Mouse (Mus musculus): ENCODE data around the gene Ppm1h. TPM values are rescaled to one million over a fixed set of nuclear protein-coding genes. Genes with fewer than 3 reads are reported as not detected.
A peak's percentile ranks its signal among the peaks of the same experiment; 100 is the strongest.

The Ppm1h gene
- polyA plus RNA-seq, 1 experiment from 2014 or later = 33.5 TPM

DNA sequence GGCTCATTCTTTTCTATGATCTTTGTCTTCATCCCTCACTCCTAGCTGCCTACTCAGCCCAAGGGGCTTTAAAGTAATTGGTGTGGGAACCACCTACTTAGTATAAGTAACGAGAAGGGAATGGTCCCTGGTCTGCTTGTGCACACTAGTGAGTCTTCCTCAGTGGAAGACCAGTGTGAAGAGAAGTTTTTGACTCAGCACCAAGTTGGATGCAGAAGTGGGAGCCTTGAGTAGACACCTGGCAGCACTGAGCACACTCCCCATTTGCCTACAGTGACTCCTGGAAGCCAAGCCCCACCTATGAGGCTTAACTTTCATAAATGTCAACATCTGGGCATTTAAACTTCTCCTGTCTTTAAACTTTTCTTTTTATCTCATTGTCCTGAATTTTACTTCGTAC is 81.2 kb downstream of the Ppm1h start:
- Histone ChIP-seq H3K4me2 (ENCODE audit: low read length) (no peak overlapping the region), H3K4me3 (replicated peaks; ENCODE audit: low read depth, low read length) (no peak overlapping the region), H3K4me1 (replicated peaks; ENCODE audit: insufficient read depth, low read length) (peaks cover 10% of the 10 kb centered on the region), H3K9ac (ENCODE audit: low read depth, low read length) (no peak overlapping the region), H3K9me3 (replicated peaks; ENCODE audit: low read length) (no peaks in the 10 kb centered on the region), H3K36me3 (ENCODE audit: insufficient read depth, low read length) (no peaks in the 10 kb centered on the region), H3K27ac (no peak overlapping the region), H3K27me3 (ENCODE audit: insufficient read depth, low read length) (no peaks in the 10 kb centered on the region)
- DNase-seq (ENCODE audit: low spot score) = no peak
- ATAC-seq (replicated peaks; ENCODE audit: low FRiP score, low read depth) = no peak
- TF ChIP-seq CTCF (IDR thresholded peaks at IDR 0.05; ENCODE audit: low read depth) = no peak
- WGBS = 81% methylated on average over 2 of the region's 2 CpGs

DNA sequence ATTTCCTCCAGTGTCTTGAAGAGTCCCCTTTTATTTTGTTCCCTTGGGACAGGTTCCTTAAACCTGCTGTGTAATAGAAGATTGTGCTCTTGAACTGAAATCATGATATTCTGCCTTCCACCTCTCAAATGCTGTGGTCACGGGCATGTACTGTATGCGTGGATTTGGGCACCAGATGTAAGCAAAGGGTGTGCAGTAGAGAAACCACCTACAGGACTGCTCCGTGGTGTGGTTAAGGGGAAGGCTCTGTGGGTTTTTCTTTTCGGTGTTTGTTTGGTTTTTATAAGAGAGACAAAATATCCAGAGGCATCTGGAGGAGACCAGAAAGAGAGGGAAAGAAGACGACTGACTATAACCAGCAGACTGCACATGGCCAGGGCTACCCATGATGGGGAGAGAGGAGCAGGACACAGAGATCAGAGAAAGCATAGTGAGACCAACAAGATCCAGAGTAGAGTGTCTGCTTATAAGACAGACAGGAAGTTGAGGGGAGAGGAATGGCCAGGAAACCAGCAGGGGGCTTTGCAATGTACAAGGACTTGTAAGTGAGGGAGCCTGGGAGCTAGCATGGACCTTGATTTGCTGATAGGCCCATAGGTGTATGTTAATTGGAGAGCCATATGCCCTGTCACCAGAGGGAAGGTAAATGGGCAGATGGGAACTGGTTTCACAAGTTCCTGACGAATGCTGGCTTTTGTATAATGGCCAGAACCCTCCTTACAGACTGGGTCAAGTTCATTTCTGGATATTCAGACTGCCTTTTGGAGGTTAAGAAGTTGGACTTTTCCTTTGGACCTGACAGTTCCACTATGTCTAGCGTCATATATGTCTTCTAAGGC is 82.1 kb downstream of the Ppm1h start:
- Histone ChIP-seq H3K27ac (peak overlapping the region; percentile 62), H3K9me3 (replicated peaks; ENCODE audit: low read length) (no peaks in the 10 kb centered on the region), H3K4me2 (ENCODE audit: low read length) (no peak overlapping the region), H3K9ac (ENCODE audit: low read depth, low read length) (no peak overlapping the region), H3K4me1 (replicated peaks; ENCODE audit: insufficient read depth, low read length) (peaks cover 5% of the 10 kb centered on the region), H3K4me3 (replicated peaks; ENCODE audit: low read depth, low read length) (no peak overlapping the region), H3K27me3 (ENCODE audit: insufficient read depth, low read length) (no peaks in the 10 kb centered on the region), H3K36me3 (ENCODE audit: insufficient read depth, low read length) (no peaks in the 10 kb centered on the region)
- ATAC-seq (replicated peaks; ENCODE audit: low FRiP score, low read depth) = no peak
- DNase-seq (ENCODE audit: low spot score) = no peak
- TF ChIP-seq CTCF (IDR thresholded peaks at IDR 0.05; ENCODE audit: low read depth) = peak; percentile 25; the same call in 1 of the 2 replicates
- 76% methylated on average over 7 of the region's 7 CpGs for WGBS

GRCm38 (mm10) chr10:122762772-122763511 is 84.4 kb downstream of the Ppm1h start:
- no peaks in the 10 kb centered on the region for H3K27me3 ChIP-seq (ENCODE audit: insufficient read depth, low read length)
- no peaks in the 10 kb centered on the region for H3K36me3 ChIP-seq (ENCODE audit: insufficient read depth, low read length)
- H3K9me3 ChIP-seq (replicated peaks; ENCODE audit: low read length) = no peaks in the 10 kb centered on the region
- peak overlapping the region; percentile 78 for H3K27ac ChIP-seq
- DNase-seq (ENCODE audit: low spot score) (no peak), ATAC-seq (replicated peaks; ENCODE audit: low FRiP score, low read depth) (peak; percentile 41)
- peaks cover 14% of the 10 kb centered on the region; the same call in 1 of the 2 replicates for H3K4me1 ChIP-seq (replicated peaks; ENCODE audit: insufficient read depth, low read length)
- H3K9ac ChIP-seq (ENCODE audit: low read depth, low read length) = no peak overlapping the region
- WGBS = 88% methylated on average over 6 of the region's 6 CpGs
- TF ChIP-seq CTCF (IDR thresholded peaks at IDR 0.05; ENCODE audit: low read depth) = no peak
- no peak overlapping the region for H3K4me2 ChIP-seq (ENCODE audit: low read length)
- no peak overlapping the region for H3K4me3 ChIP-seq (replicated peaks; ENCODE audit: low read depth, low read length)

GRCm38 (mm10) chr10:122763596-122763995 is 85.0 kb downstream of the Ppm1h start:
- TF ChIP-seq CTCF (IDR thresholded peaks at IDR 0.05; ENCODE audit: low read depth) = no peak
- peak; percentile 80 for ATAC-seq (replicated peaks; ENCODE audit: low FRiP score, low read depth)
- Histone ChIP-seq H3K4me3 (replicated peaks; ENCODE audit: low read depth, low read length) (no peak overlapping the region), H3K4me1 (replicated peaks; ENCODE audit: insufficient read depth, low read length) (peaks cover 18% of the 10 kb centered on the region; the same call in 1 of the 2 replicates), H3K9me3 (replicated peaks; ENCODE audit: low read length) (no peaks in the 10 kb centered on the region), H3K9ac (ENCODE audit: low read depth, low read length) (no peak overlapping the region), H3K4me2 (ENCODE audit: low read length) (no peak overlapping the region), H3K36me3 (ENCODE audit: insufficient read depth, low read length) (no peaks in the 10 kb centered on the region), H3K27me3 (ENCODE audit: insufficient read depth, low read length) (no peaks in the 10 kb centered on the region), H3K27ac (peak overlapping the region; percentile 78)
- 46% methylated on average over 1 of the region's 1 CpGs for WGBS
- peak; percentile 57 for DNase-seq (ENCODE audit: low spot score)

GRCm38 (mm10) chr10:122764653-122765052 is 86.1 kb downstream of the Ppm1h start:
- H3K27ac ChIP-seq = peak overlapping the region; percentile 78
- H3K27me3 ChIP-seq (ENCODE audit: insufficient read depth, low read length) = no peaks in the 10 kb centered on the region
- ATAC-seq (replicated peaks; ENCODE audit: low FRiP score, low read depth) = no peak
- 69% methylated on average over 7 of the region's 7 CpGs for WGBS
- no peak for DNase-seq (ENCODE audit: low spot score)
- H3K4me2 ChIP-seq (ENCODE audit: low read length) = no peak overlapping the region
- TF ChIP-seq CTCF (IDR thresholded peaks at IDR 0.05; ENCODE audit: low read depth) = peak; percentile 5; the same call in 1 of the 2 replicates
- peaks cover 25% of the 10 kb centered on the region for H3K4me1 ChIP-seq (replicated peaks; ENCODE audit: insufficient read depth, low read length)
- no peak overlapping the region for H3K4me3 ChIP-seq (replicated peaks; ENCODE audit: low read depth, low read length)
- H3K9me3 ChIP-seq (replicated peaks; ENCODE audit: low read length) = no peaks in the 10 kb centered on the region
- H3K36me3 ChIP-seq (ENCODE audit: insufficient read depth, low read length) = no peaks in the 10 kb centered on the region
- H3K9ac ChIP-seq (ENCODE audit: low read depth, low read length) = no peak overlapping the region

DNA sequence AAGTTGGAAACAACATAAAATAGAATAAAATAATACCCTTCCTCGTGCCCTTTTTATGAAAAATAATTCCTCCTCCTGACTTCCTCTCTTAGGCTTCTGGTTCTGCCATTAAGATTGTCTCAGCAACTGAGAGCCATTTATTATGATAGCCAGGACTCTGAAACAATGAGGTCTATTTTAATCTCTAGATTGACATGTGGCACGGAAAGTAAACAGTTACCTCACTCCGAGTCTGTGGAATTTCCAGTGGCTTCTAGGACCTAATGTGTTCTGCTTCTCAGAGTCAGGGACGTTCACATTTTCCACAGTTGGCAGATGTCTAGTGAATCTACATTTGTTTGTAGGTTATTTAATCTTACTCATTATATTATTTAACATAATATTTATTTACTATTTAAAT is 87.0 kb downstream of the Ppm1h start:
- DNase-seq (ENCODE audit: low spot score) (no peak), ATAC-seq (replicated peaks; ENCODE audit: low FRiP score, low read depth) (no peak)
- Histone ChIP-seq H3K4me3 (replicated peaks; ENCODE audit: low read depth, low read length) (no peak overlapping the region), H3K9me3 (replicated peaks; ENCODE audit: low read length) (no peaks in the 10 kb centered on the region), H3K36me3 (ENCODE audit: insufficient read depth, low read length) (no peaks in the 10 kb centered on the region), H3K27me3 (ENCODE audit: insufficient read depth, low read length) (no peaks in the 10 kb centered on the region), H3K9ac (ENCODE audit: low read depth, low read length) (no peak overlapping the region), H3K4me1 (replicated peaks; ENCODE audit: insufficient read depth, low read length) (peaks cover 34% of the 10 kb centered on the region), H3K4me2 (ENCODE audit: low read length) (no peak overlapping the region), H3K27ac (no peak overlapping the region)
- 36% methylated on average over 4 of the region's 4 CpGs for WGBS
- TF ChIP-seq CTCF (IDR thresholded peaks at IDR 0.05; ENCODE audit: low read depth) = no peak
